Mouse (Mus musculus) MEL (cell line): ENCODE data around the gene Ano10.

Experiments
- CHD1 ChIP-seq: IDR thresholded peaks from 2 replicates; pipeline ENCODE4 v1.6.1; 2012; ENCODE audit warnings: low read depth, mild to moderate bottlenecking, inconsistent platforms, low read length, improper control_type of control experiment
- CTCF ChIP-seq, 3 experiments: IDR thresholded peaks in 2 of 3; conservative IDR thresholded peaks in 1 of 3; 2 replicates each; pipeline ENCODE4 v1.5.1; 2011 to 2012; ENCODE audit warnings: low read length in 3 of 3, low read depth in 2 of 3, mild to moderate bottlenecking in 2 of 3, improper control_type of control experiment in 1 of 3, inconsistent platforms in 1 of 3, mixed read lengths in 1 of 3, moderate library complexity in 1 of 3; ENCODE audit not compliant: control insufficient read depth in 1 of 3, insufficient read depth in 1 of 3, poor library complexity in 1 of 3, severe bottlenecking in 1 of 3
- EP300 ChIP-seq, 2 experiments: IDR thresholded peaks; 2 replicates each; pipeline ENCODE4 v1.6.1; 2011; ENCODE audit warnings: improper control_type of control experiment in 2 of 2, low read length in 2 of 2, low read depth in 1 of 2, mild to moderate bottlenecking in 1 of 2
- POLR2A ChIP-seq, 2 experiments: IDR thresholded peaks; 2 replicates each; pipeline ENCODE4 v1.6.1; 2011 to 2012; ENCODE audit warnings: low read length in 2 of 2, mild to moderate bottlenecking in 2 of 2, control low read depth in 1 of 2, improper control_type of control experiment in 1 of 2, low read depth in 1 of 2, moderate library complexity in 1 of 2; ENCODE audit not compliant: control insufficient read depth in 1 of 2, insufficient read depth in 1 of 2, poor library complexity in 1 of 2
- RCOR1 ChIP-seq: IDR thresholded peaks from 2 replicates; pipeline ENCODE4 v1.6.1; 2012; ENCODE audit warnings: low read depth, mild to moderate bottlenecking, inconsistent platforms, low read length, improper control_type of control experiment
- SMC3 ChIP-seq: IDR thresholded peaks from 2 replicates; pipeline ENCODE4 v1.6.1; 2011; ENCODE audit warnings: low read depth, low read length, improper control_type of control experiment
- TAL1 ChIP-seq: IDR thresholded peaks from 2 replicates; pipeline ENCODE4 v1.6.1; 2012; ENCODE audit warnings: mild to moderate bottlenecking, inconsistent platforms, low read length, moderate library complexity, mixed read lengths

GRCm38 (mm10) chr9:122193823-122194222 is 100.4 kb downstream of the Ano10 start:
- TF ChIP-seq POLR2A (IDR thresholded peaks at IDR 0.05; ENCODE audit: control insufficient read depth in 1 of 2, insufficient read depth in 1 of 2, low read depth in 1 of 2, low read length in 2 of 2, poor library complexity in 1 of 2) = no peak
- TF ChIP-seq SMC3 = no peak
- TF ChIP-seq CHD1 = no peak
- TF ChIP-seq CTCF (IDR thresholded peaks at IDR 0.05 in 2 of 3, conservative IDR thresholded peaks at IDR 0.05 in 1 of 3; ENCODE audit: control insufficient read depth in 1 of 3, insufficient read depth in 1 of 3, low read depth in 2 of 3, low read length in 3 of 3, poor library complexity in 1 of 3, severe bottlenecking in 1 of 3) = no peak
- no peak for TF ChIP-seq EP300 (IDR thresholded peaks at IDR 0.05; ENCODE audit: low read depth in 1 of 2, low read length in 2 of 2)
- no peak for TF ChIP-seq RCOR1
- no peak for TF ChIP-seq TAL1
